Mouse (Mus musculus) 3134 (cell line): ENCODE results near the gene Ccdc33.
A peak's percentile ranks its signal among the peaks of the same experiment; 100 is the strongest.

Source experiments
- DNase-seq: peaks from one replicate; pipeline ENCODE4 v3.0.0-alpha.2; 2011; ENCODE audit warnings: low spot score; ENCODE audit not compliant: insufficient read length; ENCODE audit errors: extremely low read depth

Gene Ccdc33

GRCm38 (mm10) chr9:58118671-58119070, at the start of gene Ccdc33:
Gene Ccdc33 (minus strand): TSS chr9:58118823.
- DNase-seq, result no peak

GRCm38 (mm10) chr9:58165779-58166178, 47.2 kb upstream of the Ccdc33 start:
- DNase-seq, result no peak

- no peak for DNase-seq
These were observed 44.5 kb upstream of the Ccdc33 start for GRCm38 (mm10) chr9:58163146-58163545.

- no peak for DNase-seq
These were observed 43.5 kb upstream of the Ccdc33 start for GRCm38 (mm10) chr9:58162173-58162572.

GRCm38 (mm10) chr9:58160315-58160714, 41.7 kb upstream of the Ccdc33 start:
- DNase-seq, result no peak

- no peak for DNase-seq
These were observed 41.2 kb upstream of the Ccdc33 start for GRCm38 (mm10) chr9:58159855-58160254.

GRCm38 (mm10) chr9:58158541-58159311, 40.1 kb upstream of the Ccdc33 start:
- peak; percentile 28 for DNase-seq

GRCm38 (mm10) chr9:58157838-58158237, 39.2 kb upstream of the Ccdc33 start:
- DNase-seq, result no peak

GRCm38 (mm10) chr9:58156819-58157560, 38.4 kb upstream of the Ccdc33 start:
- DNase-seq, result no peak

GRCm38 (mm10) chr9:58155366-58155765, 36.7 kb upstream of the Ccdc33 start:
- DNase-seq, result no peak

- DNase-seq, result peak; percentile 45
These were observed 34.5 kb upstream of the Ccdc33 start for GRCm38 (mm10) chr9:58153095-58153494.

- no peak for DNase-seq
These were observed 32.2 kb upstream of the Ccdc33 start for GRCm38 (mm10) chr9:58150733-58151361.

- no peak for DNase-seq
These were observed 30.2 kb upstream of the Ccdc33 start for GRCm38 (mm10) chr9:58148806-58149205.

GRCm38 (mm10) chr9:58145417-58145816, 26.8 kb upstream of the Ccdc33 start:
- DNase-seq, result no peak

- DNase-seq, result no peak
These were observed 26.0 kb upstream of the Ccdc33 start for GRCm38 (mm10) chr9:58144664-58145063.

GRCm38 (mm10) chr9:58143419-58143818, 24.8 kb upstream of the Ccdc33 start:
- no peak for DNase-seq

- no peak for DNase-seq
These were observed 21.3 kb upstream of the Ccdc33 start for GRCm38 (mm10) chr9:58139947-58140346.

- no peak for DNase-seq
These were observed 17.3 kb upstream of the Ccdc33 start for GRCm38 (mm10) chr9:58135921-58136321.

- no peak for DNase-seq
These were observed 16.3 kb upstream of the Ccdc33 start for GRCm38 (mm10) chr9:58134906-58135305.

GRCm38 (mm10) chr9:58133893-58134884, 15.6 kb upstream of the Ccdc33 start:
- DNase-seq, result no peak
